Mouse (Mus musculus): ENCODE data around the gene Ankrd13d.

DNA sequence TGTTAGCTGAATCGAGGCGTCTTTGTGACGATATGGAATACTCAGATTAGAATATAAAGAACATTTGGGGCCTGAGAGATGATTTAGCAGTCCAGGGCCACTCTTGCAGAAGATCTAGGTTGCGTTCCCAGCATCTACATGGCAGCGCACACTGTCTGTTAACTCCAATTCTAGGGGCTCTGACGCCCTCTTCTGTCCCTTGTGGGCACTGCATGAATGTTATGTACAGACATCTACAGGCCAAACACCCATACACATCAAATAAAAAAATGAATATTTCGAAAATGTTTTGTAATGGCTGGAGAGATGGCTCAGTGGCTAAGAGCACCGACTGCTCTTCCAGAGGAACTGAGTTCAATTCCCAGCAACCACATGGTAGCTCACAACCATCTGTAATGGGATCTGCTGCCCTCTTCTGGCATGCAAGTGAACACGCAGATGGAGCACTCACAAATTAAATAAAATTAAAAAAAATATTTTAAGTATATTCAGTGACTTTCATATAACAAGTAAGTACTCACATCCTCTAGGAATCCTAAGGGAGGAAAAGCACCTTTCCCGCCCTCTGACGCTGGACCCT lies 27.3 kb downstream of the Ankrd13d start:
- no peak for TF ChIP-seq EP300 (optimal IDR thresholded peaks at IDR 0.05)
- peak; percentile 59 for TF ChIP-seq CTCF (IDR thresholded peaks at IDR 0.05; ENCODE audit: low read depth)
